Mouse (Mus musculus): ENCODE data around the gene Cnga4.
"Not testable (repeated sequence)": the region's sequence is repeated elsewhere in the genome, so short reads cannot be mapped to it uniquely, and the experiment has no call there.

Gene Cnga4

GRCm38 (mm10) chr7:105416529-105416928 is 12.2 kb downstream of the Cnga4 start:
- DNase-seq: no peak

- no peak for DNase-seq
Observed at GRCm38 (mm10) chr7:105418106-105418505, 13.7 kb downstream of the Cnga4 start.

- no peak for DNase-seq
Observed at GRCm38 (mm10) chr7:105420903-105421302, 16.5 kb downstream of the Cnga4 start.

- no peak for DNase-seq
Observed at GRCm38 (mm10) chr7:105424368-105424767, 20.0 kb downstream of the Cnga4 start.

GRCm38 (mm10) chr7:105425424-105426043 is 21.2 kb downstream of the Cnga4 start, which contains the start of gene Cckbr:
Cckbr (plus strand) TSS chr7:105425731.
- DNase-seq: no peak

GRCm38 (mm10) chr7:105426051-105426450 is 21.7 kb downstream of the Cnga4 start:
- no peak for DNase-seq

- DNase-seq: no peak
Observed at GRCm38 (mm10) chr7:105432058-105432457, 27.7 kb downstream of the Cnga4 start.

- DNase-seq: no peak
Observed at GRCm38 (mm10) chr7:105433859-105434258, 29.5 kb downstream of the Cnga4 start.

GRCm38 (mm10) chr7:105434798-105435197 is 30.4 kb downstream of the Cnga4 start:
- no peak for DNase-seq

GRCm38 (mm10) chr7:105437979-105438772 is 33.8 kb downstream of the Cnga4 start:
- DNase-seq: no peak

- DNase-seq: no peak
Observed at GRCm38 (mm10) chr7:105441426-105441825, 37.1 kb downstream of the Cnga4 start.

- DNase-seq: no peak
Observed at GRCm38 (mm10) chr7:105445076-105445475, 40.7 kb downstream of the Cnga4 start.

- not testable (repeated sequence) for DNase-seq
Observed at GRCm38 (mm10) chr7:105453345-105453744, 49.0 kb downstream of the Cnga4 start.

Data from cerebellum, adult 11-12 months (tissue).